Mouse (Mus musculus): ENCODE results near the gene Snrnp48.

Snrnp48 gene

GRCm38 (mm10) chr13:38269055-38269692 lies 64.4 kb downstream of the Snrnp48 start:
- DNase-seq (ENCODE audit: low spot score), result no peak

DNA sequence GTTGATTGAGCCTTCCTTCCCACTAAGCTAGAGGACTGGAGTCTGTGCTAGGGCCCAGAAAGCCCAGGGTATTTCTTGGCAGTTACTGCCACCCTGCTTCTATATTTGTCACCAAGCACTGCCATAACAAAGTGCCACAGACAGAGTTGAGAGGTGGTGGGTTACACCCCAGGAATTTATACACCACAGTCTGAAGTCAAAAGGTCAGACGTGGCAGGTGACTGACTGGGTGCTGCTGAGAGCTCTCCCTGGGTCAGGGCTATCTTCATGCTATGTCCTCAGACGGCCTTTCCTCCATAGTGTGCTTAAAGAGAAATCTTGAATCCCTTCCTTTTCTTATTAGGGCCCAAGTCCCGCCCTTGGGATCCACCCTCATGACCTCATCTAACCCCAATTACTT lies 67.9 kb downstream of the Snrnp48 start:
- DNase-seq (ENCODE audit: low spot score), result no peak
